Mouse (Mus musculus) CH12.LX (cell line): ENCODE data around the gene Camsap2. TPM values are rescaled to one million over a fixed set of nuclear protein-coding genes. Genes with fewer than 3 reads are reported as not detected.

Experiments used
- DNase-seq: peaks from one replicate; pipeline ENCODE4 v3.0.0-alpha.2; 2013; ENCODE audit errors: extremely low read depth
- H3K27ac ChIP-seq: 2 replicates; pipeline ENCODE4 v1.5.1; 2012; ENCODE audit warnings: low read depth, mild to moderate bottlenecking, control low read depth, moderate library complexity; ENCODE audit not compliant: insufficient read depth
- H3K27me3 ChIP-seq: replicated peaks from 2 replicates; pipeline ENCODE3; 2012; ENCODE audit warnings: inconsistent platforms
- H3K36me3 ChIP-seq, 2 experiments: replicated peaks in 1 of 2; 2 replicates each; pipeline versions ENCODE3 to v1.6.1; 2012; ENCODE audit warnings: inconsistent platforms in 1 of 2, low read length in 1 of 2, mild to moderate bottlenecking in 1 of 2, mixed read lengths in 1 of 2, moderate library complexity in 1 of 2; ENCODE audit not compliant: control insufficient read depth in 1 of 2, insufficient read depth in 1 of 2
- H3K4me1 ChIP-seq, 2 experiments: 2 replicates each; pipeline ENCODE4 v1.6.1; 2012; ENCODE audit warnings: inconsistent platforms in 1 of 2, moderate library complexity in 1 of 2; ENCODE audit not compliant: insufficient read depth in 2 of 2, control insufficient read depth in 1 of 2
- H3K4me2 ChIP-seq: 2 replicates; pipeline ENCODE4 v1.6.1; 2012; ENCODE audit warnings: low read depth, mild to moderate bottlenecking, control low read depth; ENCODE audit not compliant: poor library complexity, insufficient read depth, severe bottlenecking
- H3K4me3 ChIP-seq, 3 experiments: fragments of 150-350 bp in 1 of 3; sonication (generic) in 1 of 3; replicated peaks in 1 of 3; 2 replicates each; pipeline versions ENCODE3 to v1.5.1; 2011 to 2012; ENCODE audit warnings: low read depth in 2 of 3, low read length in 2 of 3, mild to moderate bottlenecking in 2 of 3, moderate library complexity in 2 of 3, control low read depth in 1 of 3, improper control_type of control experiment in 1 of 3, inconsistent platforms in 1 of 3, mixed read lengths in 1 of 3; ENCODE audit not compliant: poor library complexity in 1 of 3
- H3K79me2 ChIP-seq: replicated peaks from 2 replicates; pipeline ENCODE4 v1.6.1; 2012; ENCODE audit warnings: mild to moderate bottlenecking, moderate library complexity; ENCODE audit not compliant: control insufficient read depth, poor library complexity, insufficient read depth, severe bottlenecking; ENCODE audit errors: extremely low read depth
- H3K9ac ChIP-seq: 2 replicates; pipeline ENCODE4 v1.6.1; 2012; ENCODE audit warnings: low read depth, mild to moderate bottlenecking, control low read depth, moderate library complexity; ENCODE audit not compliant: insufficient read depth
- H3K9me3 ChIP-seq: replicated peaks from 2 replicates; pipeline ENCODE3; 2012; ENCODE audit warnings: low read length, inconsistent platforms, mixed read lengths
- ELF1 ChIP-seq: IDR thresholded peaks from 2 replicates; pipeline ENCODE4 v1.6.1; 2014; ENCODE audit warnings: low read depth, mild to moderate bottlenecking, inconsistent platforms, low read length, improper control_type of control experiment
- HCFC1 ChIP-seq: IDR thresholded peaks from 2 replicates; pipeline ENCODE4 v1.6.1; 2012; ENCODE audit warnings: low read depth, mild to moderate bottlenecking, inconsistent platforms, low read length, improper control_type of control experiment
- IRF4 ChIP-seq: IDR thresholded peaks from 2 replicates; pipeline ENCODE4 v1.6.1; 2014; ENCODE audit warnings: low read depth, mild to moderate bottlenecking, inconsistent platforms, low read length, improper control_type of control experiment
- JUN ChIP-seq: IDR thresholded peaks from 2 replicates; pipeline ENCODE4 v1.6.1; 2011; ENCODE audit warnings: low read depth, mild to moderate bottlenecking, low read length, improper control_type of control experiment, moderate library complexity; ENCODE audit not compliant: insufficient read depth
- KAT2A ChIP-seq: IDR thresholded peaks from 2 replicates; pipeline ENCODE4 v1.6.1; 2012; ENCODE audit warnings: low read length, improper control_type of control experiment, inconsistent platforms; ENCODE audit not compliant: insufficient replicate concordance
- MAFK ChIP-seq: IDR thresholded peaks from 2 replicates; pipeline ENCODE4 v1.6.1; 2011; ENCODE audit warnings: low read length, improper control_type of control experiment; ENCODE audit not compliant: insufficient replicate concordance
- MAX ChIP-seq: IDR thresholded peaks from 2 replicates; pipeline ENCODE4 v1.6.1; 2011; ENCODE audit warnings: low read length, improper control_type of control experiment
- MAZ ChIP-seq: IDR thresholded peaks from 2 replicates; pipeline ENCODE4 v1.6.1; 2012; ENCODE audit warnings: low read depth, mild to moderate bottlenecking, inconsistent platforms, low read length, improper control_type of control experiment, moderate library complexity
- MEF2A ChIP-seq: IDR thresholded peaks from 2 replicates; pipeline ENCODE4 v1.6.1; 2014; ENCODE audit warnings: low read depth, mild to moderate bottlenecking, inconsistent platforms, low read length, improper control_type of control experiment, borderline replicate concordance
- MYC ChIP-seq: IDR thresholded peaks from 2 replicates; pipeline ENCODE4 v1.6.1; 2011; ENCODE audit warnings: low read depth, mild to moderate bottlenecking, improper control_type of control experiment, low read length
- PAX5 ChIP-seq: IDR thresholded peaks from 2 replicates; pipeline ENCODE4 v1.6.1; 2012; ENCODE audit warnings: low read length, inconsistent platforms, mixed read lengths
- RAD21 ChIP-seq: IDR thresholded peaks from 2 replicates; pipeline ENCODE4 v1.6.1; 2011; ENCODE audit warnings: low read depth, mild to moderate bottlenecking, low read length, improper control_type of control experiment, moderate library complexity
- RCOR1 ChIP-seq: conservative IDR thresholded peaks from 2 replicates; pipeline ENCODE4 v1.6.1; 2012; ENCODE audit warnings: low read depth, mild to moderate bottlenecking, inconsistent platforms, low read length, improper control_type of control experiment
- SMC3 ChIP-seq: IDR thresholded peaks from 2 replicates; pipeline ENCODE4 v1.6.1; 2011; ENCODE audit warnings: low read depth, low read length, improper control_type of control experiment
- TBP ChIP-seq: conservative IDR thresholded peaks from 2 replicates; pipeline ENCODE4 v1.6.1; 2011; ENCODE audit warnings: low read depth, low read length, improper control_type of control experiment
- TCF12 ChIP-seq: IDR thresholded peaks from 2 replicates; pipeline ENCODE4 v1.6.1; 2014; ENCODE audit warnings: low read depth, mild to moderate bottlenecking, inconsistent platforms, low read length, improper control_type of control experiment
- ZC3H11A ChIP-seq: IDR thresholded peaks from 2 replicates; pipeline ENCODE4 v1.6.1; 2012; ENCODE audit warnings: low read depth, mild to moderate bottlenecking, inconsistent platforms, low read length, improper control_type of control experiment
- dilution Hi-C: fragments of 300-500 bp; cut with MboI; formaldehyde crosslinking; loops from 2 replicates; pipeline ENCODE4 v1.14.3; 2020; ENCODE audit warnings: low sequenced_read_pairs; ENCODE audit not compliant: extremely low pct_unique_long_range_greater_than_20kb, extremely low pct_ligation_motif_present
- in situ Hi-C: fragments of 300-500 bp; cut with MboI; formaldehyde crosslinking; loops from 3 replicates; pipeline ENCODE4 v1.14.3; 2019; ENCODE audit warnings: low sequenced_read_pairs, low pct_ligation_motif_present, low pct_unique_long_range_greater_than_20kb, mixed read lengths
- polyA plus RNA-seq: library from polyadenylated mRNA; unstranded; fragments of >175 nt; gene quantifications from 2 replicates; pipeline ENCODE4 v1.2.1, GENCODE M21; 2012; ENCODE audit warnings: low read depth; ENCODE audit not compliant: insufficient read length
- total RNA-seq, 2 experiments: library from RNA; depleted of rRNA; stranded (reverse); fragments of 300-350 nt in 1 of 2; fragments of >200 nt in 1 of 2; gene quantifications; 2 replicates each; pipeline ENCODE4 v1.2.3; 2012 to 2014

Camsap2 gene
- total and polyA plus RNA-seq, 3 experiments, result 5.6 to 11.3 (median 9.5) TPM

GRCm38 (mm10) chr1:136386914-136387313, 41.0 kb upstream of the Camsap2 start:
- Histone ChIP-seq H3K4me3 (no peak overlapping the region), H3K9me3 (no peaks in the 10 kb centered on the region), H3K27ac (no peak overlapping the region), H3K4me2 (no peak overlapping the region), H3K27me3 (no peaks in the 10 kb centered on the region), H3K36me3 (no peaks in the 10 kb centered on the region), H3K4me1 (peaks cover 0 to under 1% of the 10 kb centered on the region in 2 experiments; a peak in 1 of 4 replicates), H3K79me2 (no peaks in the 10 kb centered on the region)
- in situ Hi-C loops, result no loop called here
- dilution Hi-C loops, result no loop called here
- DNase-seq, result no peak
- TF ChIP-seq MAZ (no peak), MAFK (no peak), HCFC1 (no peak)
- TF ChIP-seq, all 38 proteins: peak for 0
- no peak overlapping the region for H3K9ac ChIP-seq

GRCm38 (mm10) chr1:136381583-136381982, 35.7 kb upstream of the Camsap2 start:
- in situ Hi-C loops, result no loop called here
- TF ChIP-seq MAFK, result no peak
- no peak for TF ChIP-seq JUN
- no peak for TF ChIP-seq MYC
- no peak for TF ChIP-seq KAT2A
- TF ChIP-seq RAD21, result no peak
- no peak for TF ChIP-seq MAX
- TF ChIP-seq RCOR1, result no peak
- TF ChIP-seq TCF12, result no peak
- TF ChIP-seq SMC3, result no peak
- TF ChIP-seq MEF2A, result no peak
- TF ChIP-seq ZC3H11A, result no peak
- no peak for TF ChIP-seq IRF4
- no peak for TF ChIP-seq ELF1
- no peak for TF ChIP-seq PAX5
- TF ChIP-seq TBP, result no peak
- dilution Hi-C loops, result no loop called here
- Histone ChIP-seq H3K9me3 (peaks cover 2% of the 10 kb centered on the region), H3K79me2 (no peaks in the 10 kb centered on the region), H3K4me2 (no peak overlapping the region), H3K4me3 (no peak overlapping the region), H3K27ac (no peak overlapping the region), H3K36me3 (no peaks in the 10 kb centered on the region), H3K27me3 (no peaks in the 10 kb centered on the region), H3K9ac (no peak overlapping the region), H3K4me1 (peaks cover 0 to 4% of the 10 kb centered on the region in 2 experiments; a peak in 1 of 4 replicates)
- DNase-seq, result no peak
